Mouse (Mus musculus) heart, adult 2 months (tissue): ENCODE results near the gene Slc39a11. TPM values are rescaled to one million over a fixed set of nuclear protein-coding genes. Genes with fewer than 3 reads are reported as not detected.

Source experiments
- DNase-seq, 2 experiments: peaks; one replicate each; pipeline ENCODE4 v3.0.0; 2021
- H3K27ac ChIP-seq: fragments of 200-600 bp; 2 replicates; pipeline ENCODE4 v1.8.1; 2022
- H3K27me3 ChIP-seq: fragments of 200-500 bp; 2 replicates; pipeline ENCODE4 v1.6.1; 2012; ENCODE audit warnings: mild to moderate bottlenecking, low read length, inconsistent platforms, mixed read lengths; ENCODE audit not compliant: control insufficient read depth, insufficient read depth
- H3K36me3 ChIP-seq: fragments of 200-500 bp; 2 replicates; pipeline ENCODE4 v1.6.1; 2012; ENCODE audit warnings: low read length, inconsistent platforms; ENCODE audit not compliant: control insufficient read depth, insufficient read depth
- H3K4me1 ChIP-seq: fragments of 200-500 bp; 2 replicates; pipeline ENCODE4 v1.6.1; 2011; ENCODE audit warnings: low read length; ENCODE audit not compliant: control insufficient read depth, insufficient read depth
- H3K4me3 ChIP-seq: fragments of 200-600 bp; 2 replicates; pipeline ENCODE4 v1.8.1; 2022
- H3K79me2 ChIP-seq: fragments of 200-500 bp; replicated peaks from 2 replicates; pipeline ENCODE4 v1.6.1; 2012; ENCODE audit warnings: mild to moderate bottlenecking, inconsistent platforms, low read length, moderate library complexity, mixed read lengths; ENCODE audit not compliant: control insufficient read depth, insufficient read depth
- H3K9ac ChIP-seq: fragments of 200-500 bp; 2 replicates; pipeline ENCODE4 v1.6.1; 2012; ENCODE audit warnings: low read depth, mild to moderate bottlenecking, control low read depth, inconsistent platforms, low read length, mixed read lengths
- CTCF ChIP-seq: fragments of 200-600 bp; IDR thresholded peaks from 2 replicates; pipeline ENCODE4 v1.8.1; 2022; ENCODE audit warnings: antibody characterized with exemption, mild to moderate bottlenecking, moderate library complexity
- EP300 ChIP-seq: fragments of 200-500 bp; IDR thresholded peaks from 2 replicates; pipeline ENCODE4 v1.6.1; 2011; ENCODE audit warnings: low read depth, low read length, control low read depth; ENCODE audit not compliant: insufficient read depth
- POLR2A ChIP-seq: fragments of 200-500 bp; IDR thresholded peaks from 2 replicates; pipeline ENCODE4 v1.6.1; 2011; ENCODE audit warnings: mild to moderate bottlenecking, low read depth, low read length, control low read depth; ENCODE audit not compliant: insufficient read depth
- WGBS: fragments of 180-500 bp; shearing (Covaris S2); methylation state at CpG from one replicate; pipeline ENCODE4 v1.1.7; 2018; 5-methylcytosine and 5-hydroxymethylcytosine counted together
- intact Hi-C: fragments of 180-260 bp; cut with DNase I; formaldehyde crosslinking; loops from one replicate; pipeline ENCODE4 v1.15.1; 2025
- polyA plus RNA-seq: library from polyadenylated mRNA; depleted of rRNA; stranded (reverse); fragments of >200 nt; gene quantifications from 2 replicates; pipeline ENCODE4 v1.2.3, GENCODE M21; 2012
- total RNA-seq, 2 experiments: library from RNA; stranded (reverse); gene quantifications; 2 replicates each; pipeline ENCODE4 v1.2.3; 2021

Gene Slc39a11
- total and polyA plus RNA-seq, 3 experiments: 2.6 to 5.6 (median 2.7) TPM

DNA sequence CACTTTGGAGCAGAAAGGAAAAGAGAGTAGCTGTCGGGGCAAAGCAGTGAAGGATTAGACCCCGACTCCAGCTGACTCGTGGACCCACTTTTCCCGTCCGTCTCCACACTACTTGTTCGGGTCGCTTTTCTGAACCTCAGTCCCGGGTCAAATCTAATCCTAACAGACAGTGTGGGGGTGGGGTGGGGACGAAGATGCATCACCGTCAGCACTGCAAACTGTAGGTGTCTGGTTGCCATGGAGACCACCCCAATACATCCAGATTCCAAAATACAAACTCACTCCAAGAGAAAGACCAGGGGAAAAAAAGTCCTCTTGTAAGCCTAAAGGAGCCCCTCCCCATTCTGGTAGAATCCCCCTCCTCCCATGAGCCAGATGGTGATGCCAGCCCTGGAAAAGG, 97.3 kb downstream of the Slc39a11 start:
- TF ChIP-seq CTCF (no peak), POLR2A (no peak)
- H3K36me3 ChIP-seq: no peaks in the 10 kb centered on the region
- H3K27me3 ChIP-seq: no peaks in the 10 kb centered on the region
- H3K9ac ChIP-seq: no peak overlapping the region
- DNase-seq: no peak
- no peaks in the 10 kb centered on the region for H3K79me2 ChIP-seq
- H3K4me1 ChIP-seq: no peaks in the 10 kb centered on the region
- no peak overlapping the region for H3K4me3 ChIP-seq
- intact Hi-C loops: no loop called here
- no peak overlapping the region for H3K27ac ChIP-seq
- WGBS: 85% methylated on average over 10 of the region's 10 CpGs

DNA sequence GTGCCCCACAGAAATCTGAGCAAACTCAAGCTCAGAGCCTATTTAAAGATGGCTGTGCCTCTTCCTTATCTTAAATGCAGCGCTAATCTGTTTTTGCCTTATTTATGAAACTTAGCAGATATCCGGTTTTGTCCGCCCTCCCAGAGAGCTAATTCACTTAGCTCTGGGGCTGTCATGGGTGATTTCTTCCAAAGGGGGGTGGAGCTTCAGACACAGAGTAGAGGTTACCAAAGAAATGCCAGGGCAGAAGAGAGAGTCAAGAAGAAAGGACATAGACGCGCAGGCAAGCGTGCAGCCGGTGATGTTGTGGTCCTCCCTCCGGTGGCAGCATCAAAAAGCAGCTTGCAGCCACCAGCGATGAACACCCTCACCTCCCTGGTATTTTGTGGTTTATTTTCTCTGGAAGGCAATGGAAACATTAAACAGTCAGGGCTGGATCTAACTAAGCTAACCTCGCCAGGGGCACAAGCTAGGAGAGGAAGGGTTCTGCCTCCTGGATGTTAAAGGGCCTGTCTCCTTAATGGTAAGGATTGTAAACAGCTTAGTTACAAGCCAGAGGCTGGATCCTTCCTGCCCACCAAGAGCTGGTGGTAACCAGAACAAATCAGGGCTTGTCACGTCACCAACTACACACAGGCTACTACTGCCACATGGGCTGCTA, 103.5 kb downstream of the Slc39a11 start:
- Histone ChIP-seq H3K4me3 (no peak overlapping the region), H3K4me1 (peaks cover 3% of the 10 kb centered on the region), H3K27me3 (no peaks in the 10 kb centered on the region), H3K79me2 (no peaks in the 10 kb centered on the region), H3K9ac (no peak overlapping the region), H3K36me3 (no peaks in the 10 kb centered on the region), H3K27ac (no peak overlapping the region)
- TF ChIP-seq EP300 (no peak), POLR2A (no peak), CTCF (no peak)
- 62% methylated on average over 11 of the region's 11 CpGs for WGBS
- intact Hi-C loops: no loop called here
- no peak for DNase-seq

DNA sequence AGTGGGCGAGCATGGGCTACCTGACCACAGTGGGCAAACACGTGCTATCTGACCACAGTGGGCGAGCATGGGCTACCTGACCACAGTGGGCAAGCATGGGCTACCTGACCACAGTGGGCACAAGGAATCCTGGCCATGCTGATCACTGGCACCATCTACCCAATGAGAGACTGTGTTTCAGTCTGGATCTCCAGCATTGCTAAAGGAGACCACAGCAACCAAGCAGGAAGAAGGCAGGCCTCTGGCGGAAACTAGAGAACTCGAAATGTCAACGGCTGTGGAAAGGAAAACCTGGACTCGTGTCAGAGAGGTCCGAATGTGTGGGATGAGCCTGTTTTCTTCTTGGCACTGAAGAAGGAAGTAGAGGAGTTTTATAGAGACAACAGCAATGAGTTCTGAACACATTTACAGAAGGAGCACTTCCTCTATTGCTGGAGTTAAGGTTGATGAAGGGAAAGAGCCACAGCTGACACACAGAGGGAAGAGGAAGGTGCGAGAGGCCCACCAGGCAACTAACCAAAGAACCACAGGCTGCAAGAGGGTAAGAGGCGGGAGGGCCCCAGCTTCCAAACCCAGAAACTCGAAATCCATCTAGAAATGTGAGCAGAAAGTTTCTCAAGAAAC, 105.8 kb downstream of the Slc39a11 start:
- 61% methylated on average over 11 of the region's 11 CpGs for WGBS
- intact Hi-C loops: no loop called here
- Histone ChIP-seq H3K27ac (no peak overlapping the region), H3K36me3 (no peaks in the 10 kb centered on the region), H3K27me3 (no peaks in the 10 kb centered on the region), H3K4me3 (no peak overlapping the region), H3K79me2 (no peaks in the 10 kb centered on the region), H3K9ac (no peak overlapping the region), H3K4me1 (peaks cover 3% of the 10 kb centered on the region)
- no peak for TF ChIP-seq POLR2A
- TF ChIP-seq CTCF: no peak
- no peak for TF ChIP-seq EP300
- no peak for DNase-seq

DNA sequence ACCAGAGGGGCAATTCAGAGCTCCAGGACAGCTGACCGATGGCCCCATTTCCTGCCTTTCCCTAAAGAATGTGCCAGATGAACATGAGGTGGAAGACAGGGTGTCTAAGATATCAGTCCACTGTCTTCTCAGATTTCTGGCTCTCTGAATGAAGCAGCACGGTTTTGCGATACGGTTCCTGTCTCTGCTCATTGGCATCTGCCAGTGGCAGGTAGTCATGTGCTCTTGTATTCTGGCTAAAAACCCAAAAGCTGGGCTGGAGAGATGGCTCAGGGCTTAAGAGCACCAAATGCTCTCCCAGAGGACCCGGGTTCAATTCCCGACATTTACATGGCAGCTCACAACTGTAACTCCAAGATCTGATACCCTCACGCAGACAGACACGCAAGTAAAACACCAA, 108.8 kb downstream of the Slc39a11 start:
- Histone ChIP-seq H3K4me3 (no peak overlapping the region), H3K4me1 (peaks cover 3% of the 10 kb centered on the region), H3K79me2 (no peaks in the 10 kb centered on the region), H3K36me3 (no peaks in the 10 kb centered on the region), H3K27ac (no peak overlapping the region), H3K9ac (no peak overlapping the region), H3K27me3 (no peaks in the 10 kb centered on the region)
- DNase-seq: no peak
- WGBS: 98% methylated on average over 8 of the region's 8 CpGs
- TF ChIP-seq POLR2A: no peak
- TF ChIP-seq CTCF: no peak
- no peak for TF ChIP-seq EP300
- intact Hi-C loops: no loop called here

DNA sequence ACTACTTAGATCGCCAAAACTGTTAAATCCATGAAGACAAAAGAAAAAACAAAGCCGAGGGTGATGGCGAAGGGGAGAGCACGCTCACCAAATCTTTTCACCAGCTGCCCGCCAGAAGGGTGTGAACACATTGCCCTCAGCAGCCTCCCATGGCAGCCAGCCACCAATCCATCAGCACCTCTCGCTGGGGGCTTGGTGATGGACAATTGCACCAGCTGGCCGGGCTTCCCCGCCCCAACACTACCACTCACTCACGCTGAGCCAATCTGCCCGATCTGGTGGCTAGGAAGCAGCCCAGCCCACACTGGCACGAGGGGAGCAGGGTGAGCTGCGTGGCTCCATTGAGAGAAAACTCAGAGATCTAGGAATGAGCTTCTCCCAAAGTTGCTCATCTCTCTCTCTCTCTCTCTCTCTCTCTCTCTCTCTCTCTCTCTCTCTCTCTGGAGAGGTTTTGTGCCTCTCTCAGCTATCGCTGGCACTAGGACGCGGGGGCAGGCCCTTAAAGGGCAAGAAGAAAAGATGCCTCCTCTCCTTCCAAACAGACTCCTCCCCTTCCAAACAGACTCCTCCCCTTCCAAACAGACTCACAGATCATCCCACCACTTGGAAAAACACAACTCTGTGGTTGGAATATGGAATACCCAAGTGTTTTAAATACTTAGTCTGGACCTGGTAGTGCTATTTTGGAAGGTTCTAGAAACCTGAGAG, 110.2 kb downstream of the Slc39a11 start:
- DNase-seq: peak; percentile 47 to 56
- H3K36me3 ChIP-seq: no peaks in the 10 kb centered on the region
- no peak overlapping the region for H3K4me3 ChIP-seq
- no peak for TF ChIP-seq CTCF
- no peak for TF ChIP-seq EP300
- no peak for TF ChIP-seq POLR2A
- no peak overlapping the region for H3K9ac ChIP-seq
- no peak overlapping the region for H3K27ac ChIP-seq
- WGBS: 38% methylated on average over 15 of the region's 15 CpGs
- no peaks in the 10 kb centered on the region for H3K79me2 ChIP-seq
- peaks cover 3% of the 10 kb centered on the region for H3K4me1 ChIP-seq
- no peaks in the 10 kb centered on the region for H3K27me3 ChIP-seq
- intact Hi-C loops: no loop called here

DNA sequence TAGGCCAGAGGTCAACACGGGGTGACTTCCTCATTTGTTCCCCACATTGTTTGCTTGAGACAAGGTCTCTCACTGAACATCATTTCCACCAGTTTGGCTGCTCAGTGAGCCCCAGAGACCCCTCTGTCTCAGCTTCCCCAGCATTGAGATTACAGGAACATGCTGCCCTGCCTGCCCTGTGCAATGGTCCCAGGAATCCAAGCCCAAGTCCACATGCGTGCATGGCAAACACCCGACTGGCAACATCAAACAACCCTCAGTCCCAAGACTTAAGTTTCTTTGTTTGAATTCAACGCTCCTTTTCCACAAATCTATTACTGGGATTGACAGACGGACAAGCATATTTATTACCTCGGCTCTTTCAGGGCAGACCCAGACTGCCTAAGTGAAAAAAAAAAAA, 110.8 kb downstream of the Slc39a11 start:
- TF ChIP-seq EP300: no peak
- no peak for TF ChIP-seq CTCF
- no peak for TF ChIP-seq POLR2A
- intact Hi-C loops: no loop called here
- 77% methylated on average over 6 of the region's 6 CpGs for WGBS

More for the DNA sequence above, 110.8 kb downstream of the Slc39a11 start:
- H3K36me3 ChIP-seq: no peaks in the 10 kb centered on the region
- H3K4me3 ChIP-seq: no peak overlapping the region
- no peak for DNase-seq
- no peak overlapping the region for H3K27ac ChIP-seq
- H3K4me1 ChIP-seq: peaks cover 2% of the 10 kb centered on the region
- no peaks in the 10 kb centered on the region for H3K27me3 ChIP-seq
- H3K9ac ChIP-seq: no peak overlapping the region
- no peaks in the 10 kb centered on the region for H3K79me2 ChIP-seq
